Mouse (Mus musculus) CH12.LX (cell line): ENCODE measurements around the gene Phf7.

Source experiments
- CTCF ChIP-seq, 2 experiments: IDR thresholded peaks in 1 of 2; conservative IDR thresholded peaks in 1 of 2; 2 replicates each; pipeline ENCODE4 v1.5.1; 2011 to 2012; ENCODE audit warnings: low read depth in 2 of 2, low read length in 2 of 2, improper control_type of control experiment in 1 of 2, inconsistent platforms in 1 of 2, mild to moderate bottlenecking in 1 of 2, moderate library complexity in 1 of 2
- E2F4 ChIP-seq: IDR thresholded peaks from 2 replicates; pipeline ENCODE4 v1.6.1; 2011; ENCODE audit warnings: low read depth, low read length, improper control_type of control experiment; ENCODE audit not compliant: insufficient replicate concordance
- EP300 ChIP-seq: IDR thresholded peaks from 2 replicates; pipeline ENCODE4 v1.6.1; 2011; ENCODE audit warnings: low read length, improper control_type of control experiment
- HCFC1 ChIP-seq: IDR thresholded peaks from 2 replicates; pipeline ENCODE4 v1.6.1; 2012; ENCODE audit warnings: low read depth, mild to moderate bottlenecking, inconsistent platforms, low read length, improper control_type of control experiment
- KAT2A ChIP-seq: IDR thresholded peaks from 2 replicates; pipeline ENCODE4 v1.6.1; 2012; ENCODE audit warnings: low read length, improper control_type of control experiment, inconsistent platforms; ENCODE audit not compliant: insufficient replicate concordance
- POLR2A ChIP-seq: IDR thresholded peaks from 2 replicates; pipeline ENCODE4 v1.6.1; 2011; ENCODE audit warnings: low read depth, mild to moderate bottlenecking, improper control_type of control experiment, low read length
- RAD21 ChIP-seq: IDR thresholded peaks from 2 replicates; pipeline ENCODE4 v1.6.1; 2011; ENCODE audit warnings: low read depth, mild to moderate bottlenecking, low read length, improper control_type of control experiment, moderate library complexity

DNA sequence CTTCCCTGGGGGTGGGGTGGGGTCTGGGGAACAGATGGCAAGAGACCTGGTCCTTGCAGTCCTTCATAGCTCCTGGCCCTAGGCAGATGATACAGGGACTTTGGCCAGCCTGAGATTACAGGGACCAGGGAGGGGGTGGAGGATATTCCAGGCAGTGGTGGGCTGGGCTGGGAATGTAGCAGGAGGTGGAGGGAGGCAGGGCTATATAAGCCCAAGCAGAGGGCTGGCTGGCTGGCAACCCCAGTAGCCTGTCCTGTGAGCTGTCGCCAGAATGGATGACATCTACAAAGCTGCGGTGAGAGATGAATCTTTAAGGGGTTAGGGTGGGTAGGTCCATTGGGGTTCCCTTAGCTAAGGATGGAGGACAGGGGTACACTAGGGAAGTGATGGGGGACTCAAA lies 43.0 kb downstream of the Phf7 start, which contains the start of gene Tnnc1:
- TF ChIP-seq EP300 (no peak), CTCF (conservative IDR thresholded peaks at IDR 0.05 in 1 of 2, IDR thresholded peaks at IDR 0.05 in 1 of 2; ENCODE audit: low read depth in 2 of 2, low read length in 2 of 2) (no peak), POLR2A (no peak), E2F4 (no peak), KAT2A (no peak), HCFC1 (no peak), RAD21 (no peak)
